Mouse (Mus musculus) erythroblast, embryonic 14.5 days (primary cell): ENCODE results near the gene Cep41. TPM values are rescaled to one million over a fixed set of nuclear protein-coding genes. Genes with fewer than 3 reads are reported as not detected.

Experiments
- H3K27me3 ChIP-seq: 2 replicates; pipeline ENCODE4 v1.6.1; 2012; ENCODE audit warnings: inconsistent platforms; ENCODE audit not compliant: control insufficient read depth
- H3K36me3 ChIP-seq: 2 replicates; pipeline ENCODE4 v1.6.1; 2012; ENCODE audit warnings: mild to moderate bottlenecking, inconsistent platforms; ENCODE audit not compliant: control insufficient read depth
- H3K4me1 ChIP-seq: 2 replicates; pipeline ENCODE4 v1.6.1; 2012; ENCODE audit warnings: inconsistent platforms; ENCODE audit not compliant: control insufficient read depth
- H3K4me3 ChIP-seq: replicated peaks from 2 replicates; pipeline ENCODE3; 2012; ENCODE audit warnings: moderate library complexity, mild to moderate bottlenecking, inconsistent platforms
- H3K9me3 ChIP-seq: 2 replicates; pipeline ENCODE4 v1.6.1; 2012; ENCODE audit warnings: low read length, inconsistent platforms, mixed read lengths; ENCODE audit not compliant: control insufficient read depth
- GATA1 ChIP-seq: IDR thresholded peaks from 2 replicates; pipeline ENCODE4 v1.6.1; 2012; ENCODE audit warnings: low read length, inconsistent platforms, mixed read lengths
- TAL1 ChIP-seq: IDR thresholded peaks from 3 replicates; pipeline ENCODE4 v1.6.1; 2012; ENCODE audit warnings: low read length, inconsistent platforms, mixed read lengths
- polyA plus RNA-seq: library from polyadenylated mRNA; stranded (reverse); fragments of >175 nt; gene quantifications from 2 replicates; pipeline ENCODE4 v1.2.3, GENCODE M21; 2012

Cep41 gene
- polyA plus RNA-seq, 1 experiment = 1.3 TPM

GRCm38 (mm10) chr6:30680442-30680841, 13.1 kb downstream of the Cep41 start:
- H3K4me1 ChIP-seq = peaks cover 23% of the 10 kb centered on the region
- TF ChIP-seq TAL1 = no peak
- no peak for TF ChIP-seq GATA1

GRCm38 (mm10) chr6:30679567-30679966, 14.0 kb downstream of the Cep41 start:
- Histone ChIP-seq H3K27me3 (no peaks in the 10 kb centered on the region), H3K9me3 (no peaks in the 10 kb centered on the region), H3K4me1 (peaks cover 30% of the 10 kb centered on the region), H3K36me3 (peaks cover 5% of the 10 kb centered on the region), H3K4me3 (no peak overlapping the region)
- TF ChIP-seq GATA1 (no peak), TAL1 (no peak)

More at GRCm38 (mm10) chr6:30680442-30680841, 13.1 kb downstream of the Cep41 start:
- Histone ChIP-seq H3K9me3 (no peaks in the 10 kb centered on the region), H3K36me3 (peaks cover 5% of the 10 kb centered on the region), H3K27me3 (no peaks in the 10 kb centered on the region), H3K4me3 (no peak overlapping the region)

GRCm38 (mm10) chr6:30678482-30678881, 15.1 kb downstream of the Cep41 start:
- Histone ChIP-seq H3K4me1 (peaks cover 38% of the 10 kb centered on the region), H3K27me3 (no peaks in the 10 kb centered on the region), H3K36me3 (peaks cover 5% of the 10 kb centered on the region), H3K4me3 (no peak overlapping the region), H3K9me3 (no peaks in the 10 kb centered on the region)
- TF ChIP-seq TAL1 (no peak), GATA1 (no peak)

GRCm38 (mm10) chr6:30677591-30677990, 16.0 kb downstream of the Cep41 start:
- Histone ChIP-seq H3K9me3 (no peaks in the 10 kb centered on the region), H3K36me3 (peaks cover 5% of the 10 kb centered on the region), H3K4me3 (no peak overlapping the region), H3K27me3 (no peaks in the 10 kb centered on the region), H3K4me1 (peaks cover 34% of the 10 kb centered on the region)
- TF ChIP-seq TAL1 (no peak), GATA1 (no peak)

GRCm38 (mm10) chr6:30676506-30676905, 17.0 kb downstream of the Cep41 start:
- Histone ChIP-seq H3K36me3 (peaks cover 5% of the 10 kb centered on the region), H3K4me1 (peaks cover 31% of the 10 kb centered on the region), H3K4me3 (no peak overlapping the region), H3K9me3 (no peaks in the 10 kb centered on the region), H3K27me3 (no peaks in the 10 kb centered on the region)
- TF ChIP-seq TAL1 (no peak), GATA1 (no peak)

- TF ChIP-seq GATA1 = no peak
- no peak for TF ChIP-seq TAL1
- Histone ChIP-seq H3K36me3 (peaks cover 5% of the 10 kb centered on the region), H3K9me3 (no peaks in the 10 kb centered on the region), H3K4me1 (peaks cover 31% of the 10 kb centered on the region), H3K4me3 (no peak overlapping the region), H3K27me3 (no peaks in the 10 kb centered on the region)
Observed at GRCm38 (mm10) chr6:30675281-30675771, 18.2 kb downstream of the Cep41 start.

- Histone ChIP-seq H3K4me3 (no peak overlapping the region), H3K4me1 (peaks cover 31% of the 10 kb centered on the region)
- no peak for TF ChIP-seq TAL1
- TF ChIP-seq GATA1 = no peak
Observed at GRCm38 (mm10) chr6:30674714-30675280, 18.8 kb downstream of the Cep41 start.

GRCm38 (mm10) chr6:30673764-30674561, 19.6 kb downstream of the Cep41 start:
- TF ChIP-seq GATA1 = no peak
- TF ChIP-seq TAL1 = no peak
- Histone ChIP-seq H3K4me3 (no peak overlapping the region), H3K27me3 (no peaks in the 10 kb centered on the region), H3K9me3 (no peaks in the 10 kb centered on the region), H3K36me3 (peaks cover 2% of the 10 kb centered on the region), H3K4me1 (peaks cover 31% of the 10 kb centered on the region)

More at GRCm38 (mm10) chr6:30674714-30675280, 18.8 kb downstream of the Cep41 start:
- Histone ChIP-seq H3K9me3 (no peaks in the 10 kb centered on the region), H3K27me3 (no peaks in the 10 kb centered on the region), H3K36me3 (peaks cover 5% of the 10 kb centered on the region)

- no peak for TF ChIP-seq GATA1
- no peak for TF ChIP-seq TAL1
Observed at GRCm38 (mm10) chr6:30671696-30672095, 21.9 kb downstream of the Cep41 start.

More at GRCm38 (mm10) chr6:30671696-30672095, 21.9 kb downstream of the Cep41 start:
- Histone ChIP-seq H3K4me3 (no peak overlapping the region), H3K9me3 (no peaks in the 10 kb centered on the region), H3K4me1 (peaks cover 27% of the 10 kb centered on the region), H3K36me3 (no peaks in the 10 kb centered on the region), H3K27me3 (no peaks in the 10 kb centered on the region)
